Mouse (Mus musculus): ENCODE results near the gene Enkur. TPM values are rescaled to one million over a fixed set of nuclear protein-coding genes. Genes with fewer than 3 reads are reported as not detected.

Enkur gene
- polyA plus RNA-seq, 1 experiment, result not detected

DNA sequence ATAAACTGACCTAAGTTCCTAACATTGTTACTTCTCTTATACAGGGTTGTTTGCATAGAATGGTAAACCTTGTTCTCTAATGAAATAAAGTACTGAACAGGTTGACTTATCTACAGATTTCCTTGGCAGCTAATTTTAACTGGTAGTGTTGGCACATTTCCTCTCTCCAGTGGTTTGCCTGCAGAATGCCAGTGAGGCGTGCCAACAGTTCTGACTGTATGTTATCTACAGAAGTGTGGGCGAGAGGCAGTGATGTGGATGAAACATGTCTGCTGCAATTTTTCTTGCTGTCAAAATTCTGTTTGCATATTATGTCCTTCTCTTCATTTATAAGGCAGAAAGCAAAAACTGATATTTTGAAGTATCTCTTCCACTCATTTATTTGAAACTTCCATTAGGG is 2.4 kb downstream of the Enkur start:
- no peaks in the 10 kb centered on the region for H3K9me3 ChIP-seq (ENCODE audit: control insufficient read depth, low read length)
- TF ChIP-seq GATA1 (IDR thresholded peaks at IDR 0.05; ENCODE audit: low read length) (no peak), TAL1 (IDR thresholded peaks at IDR 0.05; ENCODE audit: low read length) (no peak)
- peaks cover 15% of the 10 kb centered on the region for H3K4me1 ChIP-seq (ENCODE audit: control insufficient read depth)
- H3K4me3 ChIP-seq (replicated peaks), result no peak overlapping the region
- H3K27me3 ChIP-seq (ENCODE audit: control insufficient read depth), result no peaks in the 10 kb centered on the region
- no peaks in the 10 kb centered on the region for H3K36me3 ChIP-seq (ENCODE audit: control insufficient read depth)

DNA sequence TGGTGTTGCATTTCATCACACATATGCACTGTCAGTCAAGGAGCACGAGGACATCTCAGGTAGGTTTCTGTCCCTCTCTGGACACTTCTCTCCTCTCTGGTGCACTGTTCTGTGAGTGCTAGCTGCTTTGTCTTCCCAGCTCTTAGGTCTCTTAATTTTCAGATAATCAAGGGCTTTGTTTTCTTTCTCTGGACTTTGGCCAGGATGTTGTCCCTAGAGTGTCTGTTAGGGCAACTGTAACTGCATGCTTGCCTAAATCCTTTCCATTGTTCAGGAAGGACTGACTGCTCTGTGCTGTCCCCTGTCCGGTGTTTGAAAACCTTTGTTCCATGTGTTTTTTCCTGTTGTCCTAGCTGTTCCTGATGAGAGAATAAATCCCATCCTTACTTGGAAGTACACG is 6.1 kb downstream of the Enkur start:
- Histone ChIP-seq H3K27me3 (ENCODE audit: control insufficient read depth) (no peaks in the 10 kb centered on the region), H3K4me3 (replicated peaks) (no peak overlapping the region), H3K4me1 (ENCODE audit: control insufficient read depth) (no peaks in the 10 kb centered on the region), H3K9me3 (ENCODE audit: control insufficient read depth, low read length) (no peaks in the 10 kb centered on the region), H3K36me3 (ENCODE audit: control insufficient read depth) (no peaks in the 10 kb centered on the region)
- TF ChIP-seq GATA1 (IDR thresholded peaks at IDR 0.05; ENCODE audit: low read length), result no peak
- TF ChIP-seq TAL1 (IDR thresholded peaks at IDR 0.05; ENCODE audit: low read length), result no peak

DNA sequence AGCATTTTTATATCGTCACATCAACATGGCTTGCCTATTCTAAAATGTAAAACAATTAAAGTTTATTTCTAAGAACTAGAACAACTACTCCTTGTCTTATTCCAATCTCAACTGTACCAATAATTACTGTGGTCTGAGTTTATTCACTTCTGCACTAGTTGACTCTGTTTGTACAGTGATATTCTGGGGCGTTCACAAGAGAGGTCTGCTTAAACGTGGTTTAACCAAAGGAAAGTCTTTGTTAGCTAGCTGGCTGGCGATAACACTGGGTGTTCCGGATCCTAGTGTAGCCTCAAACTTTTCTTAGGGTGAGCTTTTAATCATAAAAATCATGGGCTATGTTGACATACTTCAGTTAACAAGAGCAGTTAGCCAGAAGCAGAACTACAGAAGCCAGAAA is 9.9 kb downstream of the Enkur start:
- H3K4me1 ChIP-seq (ENCODE audit: control insufficient read depth), result no peaks in the 10 kb centered on the region
- H3K4me3 ChIP-seq (replicated peaks), result no peak overlapping the region
- H3K36me3 ChIP-seq (ENCODE audit: control insufficient read depth), result no peaks in the 10 kb centered on the region
- TF ChIP-seq GATA1 (IDR thresholded peaks at IDR 0.05; ENCODE audit: low read length), result no peak
- TF ChIP-seq TAL1 (IDR thresholded peaks at IDR 0.05; ENCODE audit: low read length), result no peak
- no peaks in the 10 kb centered on the region for H3K9me3 ChIP-seq (ENCODE audit: control insufficient read depth, low read length)
- no peaks in the 10 kb centered on the region for H3K27me3 ChIP-seq (ENCODE audit: control insufficient read depth)

DNA sequence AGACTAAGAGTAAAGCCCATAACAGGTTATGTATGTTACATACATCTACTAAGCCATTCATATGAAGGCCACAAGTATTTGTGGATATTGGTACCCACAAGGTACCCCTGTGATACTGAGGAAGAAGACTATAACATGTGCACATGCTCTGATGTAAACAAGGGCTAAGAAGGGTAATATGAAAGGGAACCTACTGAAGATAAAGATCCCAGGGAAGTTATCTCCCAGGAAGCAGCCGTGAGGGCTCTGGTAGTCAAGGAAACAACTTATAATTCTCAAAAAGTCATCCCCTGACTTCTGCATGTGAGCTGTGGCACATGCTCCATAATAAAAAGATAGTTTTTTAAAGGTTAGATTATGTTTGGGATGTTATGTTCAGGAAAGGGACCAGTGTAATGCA is 13.9 kb downstream of the Enkur start:
- Histone ChIP-seq H3K36me3 (ENCODE audit: control insufficient read depth) (no peaks in the 10 kb centered on the region), H3K27me3 (ENCODE audit: control insufficient read depth) (no peaks in the 10 kb centered on the region), H3K4me3 (replicated peaks) (no peak overlapping the region), H3K4me1 (ENCODE audit: control insufficient read depth) (no peaks in the 10 kb centered on the region), H3K9me3 (ENCODE audit: control insufficient read depth, low read length) (no peaks in the 10 kb centered on the region)
- no peak for TF ChIP-seq TAL1 (IDR thresholded peaks at IDR 0.05; ENCODE audit: low read length)
- TF ChIP-seq GATA1 (IDR thresholded peaks at IDR 0.05; ENCODE audit: low read length), result no peak

DNA sequence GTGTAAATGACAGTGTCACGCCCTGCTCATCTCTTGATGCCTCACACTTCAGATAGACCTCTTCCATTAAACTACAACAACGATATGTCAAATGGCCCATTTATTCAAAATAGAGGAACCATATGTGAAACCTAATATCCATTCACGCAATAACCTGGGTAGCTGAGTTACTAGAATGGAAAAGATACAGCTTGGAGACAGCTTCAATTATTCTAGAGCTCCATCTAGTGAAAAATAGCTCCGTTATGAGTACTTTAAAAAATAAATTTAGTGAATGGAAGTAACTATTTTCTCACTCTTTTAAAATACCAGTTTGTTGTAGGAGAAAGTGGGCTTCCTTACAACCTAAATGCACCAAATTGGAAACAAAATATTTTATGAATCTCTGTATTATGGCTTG is 16.6 kb downstream of the Enkur start:
- no peaks in the 10 kb centered on the region for H3K36me3 ChIP-seq (ENCODE audit: control insufficient read depth)
- H3K4me3 ChIP-seq (replicated peaks), result no peak overlapping the region
- H3K9me3 ChIP-seq (ENCODE audit: control insufficient read depth, low read length), result no peaks in the 10 kb centered on the region
- no peaks in the 10 kb centered on the region for H3K27me3 ChIP-seq (ENCODE audit: control insufficient read depth)
- no peaks in the 10 kb centered on the region for H3K4me1 ChIP-seq (ENCODE audit: control insufficient read depth)
- TF ChIP-seq TAL1 (IDR thresholded peaks at IDR 0.05; ENCODE audit: low read length) (no peak), GATA1 (IDR thresholded peaks at IDR 0.05; ENCODE audit: low read length) (no peak)

DNA sequence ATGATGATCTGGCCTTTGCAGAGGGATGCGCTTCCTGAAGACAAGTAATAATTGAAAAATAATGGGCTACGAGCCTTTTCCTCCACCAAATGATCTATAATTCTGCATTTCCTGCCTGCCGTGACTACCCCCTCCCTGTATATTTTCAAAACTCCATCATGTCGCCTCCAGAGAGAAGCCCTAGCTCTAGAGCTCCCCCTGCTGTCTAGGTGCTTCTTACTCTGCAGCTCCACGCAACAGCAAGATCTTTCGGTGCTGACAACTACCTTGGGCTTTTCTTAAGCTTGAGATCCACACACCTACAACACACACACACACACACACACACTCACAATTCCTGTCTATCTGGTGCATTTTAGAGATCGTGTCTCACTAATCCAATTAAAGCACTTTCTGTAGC is 17.6 kb downstream of the Enkur start:
- Histone ChIP-seq H3K4me1 (ENCODE audit: control insufficient read depth) (no peaks in the 10 kb centered on the region), H3K9me3 (ENCODE audit: control insufficient read depth, low read length) (no peaks in the 10 kb centered on the region), H3K36me3 (ENCODE audit: control insufficient read depth) (no peaks in the 10 kb centered on the region), H3K27me3 (ENCODE audit: control insufficient read depth) (no peaks in the 10 kb centered on the region), H3K4me3 (replicated peaks) (no peak overlapping the region)
- TF ChIP-seq GATA1 (IDR thresholded peaks at IDR 0.05; ENCODE audit: low read length) (no peak), TAL1 (IDR thresholded peaks at IDR 0.05; ENCODE audit: low read length) (no peak)

DNA sequence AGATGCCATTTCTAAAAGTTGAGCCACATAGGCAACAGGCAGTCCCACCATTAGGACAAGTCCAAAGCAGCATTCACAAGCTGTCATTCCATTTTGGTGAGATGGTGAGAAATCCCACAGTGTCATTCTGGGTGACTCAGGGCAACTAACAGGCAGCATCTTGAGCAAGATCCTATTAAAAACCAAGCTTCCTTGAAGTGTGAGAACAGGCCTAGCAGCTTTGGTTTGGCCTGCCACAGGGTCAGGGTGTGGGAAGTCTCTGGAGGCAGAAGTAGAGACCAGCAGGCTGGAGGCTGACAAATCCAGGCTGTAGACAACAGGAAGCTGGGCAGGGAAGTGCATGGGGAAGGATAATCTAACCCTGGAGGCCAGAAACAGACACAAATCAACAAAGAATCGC is 22.4 kb downstream of the Enkur start:
- H3K4me3 ChIP-seq (replicated peaks), result no peak overlapping the region
- TF ChIP-seq TAL1 (IDR thresholded peaks at IDR 0.05; ENCODE audit: low read length), result no peak
- no peak for TF ChIP-seq GATA1 (IDR thresholded peaks at IDR 0.05; ENCODE audit: low read length)
- no peaks in the 10 kb centered on the region for H3K9me3 ChIP-seq (ENCODE audit: control insufficient read depth, low read length)
- no peaks in the 10 kb centered on the region for H3K36me3 ChIP-seq (ENCODE audit: control insufficient read depth)
- H3K4me1 ChIP-seq (ENCODE audit: control insufficient read depth), result no peaks in the 10 kb centered on the region
- H3K27me3 ChIP-seq (ENCODE audit: control insufficient read depth), result no peaks in the 10 kb centered on the region

DNA sequence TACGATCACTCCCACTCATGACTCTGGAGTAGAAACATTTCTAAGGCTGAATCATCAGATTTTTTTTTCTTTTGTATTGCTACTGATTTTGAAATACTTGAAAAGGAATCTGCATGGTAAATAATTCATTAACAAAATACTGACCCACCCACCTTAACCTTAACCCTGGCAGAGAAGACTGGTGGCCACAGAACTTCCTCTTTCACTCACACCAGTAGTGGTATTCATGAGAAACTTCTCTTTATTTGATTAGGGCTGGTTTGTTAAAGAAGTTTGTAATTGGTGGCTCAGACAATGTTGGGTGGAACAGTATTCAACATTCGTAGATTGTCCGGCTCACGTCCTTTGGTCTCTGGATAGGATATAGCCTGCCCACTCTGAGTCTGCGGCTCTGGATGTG is 26.0 kb downstream of the Enkur start:
- Histone ChIP-seq H3K4me1 (ENCODE audit: control insufficient read depth) (no peaks in the 10 kb centered on the region), H3K4me3 (replicated peaks) (no peak overlapping the region), H3K36me3 (ENCODE audit: control insufficient read depth) (no peaks in the 10 kb centered on the region), H3K27me3 (ENCODE audit: control insufficient read depth) (no peaks in the 10 kb centered on the region), H3K9me3 (ENCODE audit: control insufficient read depth, low read length) (no peaks in the 10 kb centered on the region)
- TF ChIP-seq TAL1 (IDR thresholded peaks at IDR 0.05; ENCODE audit: low read length) (no peak), GATA1 (IDR thresholded peaks at IDR 0.05; ENCODE audit: low read length) (no peak)

DNA sequence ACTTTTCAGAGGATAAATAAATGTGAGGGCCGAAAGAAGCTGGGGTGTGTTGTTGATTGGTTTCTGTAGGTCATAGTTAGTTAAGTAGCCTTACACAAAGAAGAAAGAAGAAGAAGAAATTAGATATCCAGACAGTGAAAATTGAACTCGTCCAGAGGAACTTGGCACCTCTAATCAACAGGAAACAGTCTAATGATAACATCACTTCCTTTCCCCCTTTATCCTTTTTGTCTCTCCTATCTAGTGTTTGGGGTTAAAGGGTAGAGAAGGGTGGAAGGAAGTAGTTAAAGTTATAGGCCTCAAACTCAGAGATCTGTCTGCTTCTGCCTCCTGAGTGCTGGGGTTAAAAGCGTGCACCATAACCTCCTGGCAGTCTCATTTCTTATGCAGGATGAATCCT is 32.4 kb downstream of the Enkur start:
- TF ChIP-seq GATA1 (IDR thresholded peaks at IDR 0.05; ENCODE audit: low read length) (no peak), TAL1 (IDR thresholded peaks at IDR 0.05; ENCODE audit: low read length) (no peak)
- H3K27me3 ChIP-seq (ENCODE audit: control insufficient read depth), result no peaks in the 10 kb centered on the region
- no peaks in the 10 kb centered on the region for H3K4me1 ChIP-seq (ENCODE audit: control insufficient read depth)
- H3K36me3 ChIP-seq (ENCODE audit: control insufficient read depth), result no peaks in the 10 kb centered on the region
- no peaks in the 10 kb centered on the region for H3K9me3 ChIP-seq (ENCODE audit: control insufficient read depth, low read length)
- no peak overlapping the region for H3K4me3 ChIP-seq (replicated peaks)

DNA sequence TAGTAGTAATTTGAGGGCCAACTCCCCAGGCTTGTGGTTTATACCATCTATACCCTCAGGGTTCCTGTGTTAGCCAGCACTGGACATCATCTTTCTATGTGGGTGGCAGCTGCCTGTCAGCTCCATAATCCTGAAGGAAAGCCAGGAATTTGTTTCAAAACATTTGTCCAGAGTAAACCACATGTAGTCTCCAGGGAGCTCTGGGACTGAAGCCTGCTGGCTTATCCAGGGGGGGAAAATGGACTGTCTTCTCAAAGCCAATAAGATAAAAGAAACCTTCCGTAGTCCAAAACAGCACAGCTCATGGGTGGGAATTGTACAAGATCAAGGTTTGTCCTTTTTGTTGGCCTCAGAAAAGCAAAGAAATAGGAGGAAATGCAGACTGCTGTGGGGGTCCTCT is 37.2 kb downstream of the Enkur start:
- TF ChIP-seq TAL1 (IDR thresholded peaks at IDR 0.05; ENCODE audit: low read length) (no peak), GATA1 (IDR thresholded peaks at IDR 0.05; ENCODE audit: low read length) (no peak)
- no peak overlapping the region for H3K4me3 ChIP-seq (replicated peaks)
- no peaks in the 10 kb centered on the region for H3K4me1 ChIP-seq (ENCODE audit: control insufficient read depth)
- no peaks in the 10 kb centered on the region for H3K36me3 ChIP-seq (ENCODE audit: control insufficient read depth)
- H3K27me3 ChIP-seq (ENCODE audit: control insufficient read depth), result no peaks in the 10 kb centered on the region
- H3K9me3 ChIP-seq (ENCODE audit: control insufficient read depth, low read length), result no peaks in the 10 kb centered on the region

Data from erythroblast, embryonic 14.5 days (primary cell).